ENCODE assay signal across 11 mouse cellular contexts in the genomic region with DNA sequence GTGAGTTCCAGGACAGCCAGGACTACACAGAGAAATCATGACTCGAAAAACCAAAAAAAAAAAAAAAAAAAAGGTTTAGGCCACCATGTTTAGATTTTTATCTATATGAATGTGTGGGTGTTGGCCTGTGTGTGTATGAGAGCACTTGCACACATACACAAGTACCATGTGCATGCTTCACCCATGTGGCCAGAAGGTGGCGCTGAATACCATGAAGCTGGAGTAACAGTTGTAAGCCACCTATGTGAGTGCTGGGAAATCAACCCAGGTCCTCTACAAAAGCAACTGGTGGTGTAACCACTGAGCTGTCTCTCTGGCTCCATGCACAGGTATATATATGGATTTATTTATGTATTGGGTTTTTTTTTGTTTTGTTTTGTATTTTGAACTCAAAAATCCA. TPM values are rescaled to one million over a fixed set of nuclear protein-coding genes. Genes with fewer than 3 reads are reported as not detected.
DNase-seq lines count a peak whose midpoint lies in the region; ATAC-seq and TF ChIP-seq lines count a peak whose summit lies in the region.
"Had no signal": no experiment of that assay in that cellular context is flagged by ENCODE, and none has a peak within 500 bp of the region (broad histone marks: within the 10 kb centered on the region; RNA-seq: fewer than 3 reads in every experiment).

No protein-coding gene starts in this region.

- no peak for TF ChIP-seq POLR2A in thymus, adult 2 months (IDR thresholded peaks at IDR 0.05; ENCODE audit: control insufficient read depth, extremely low read depth, insufficient read depth, low read length, poor library complexity)

- no peaks in the 10 kb centered on the region for H3K36me3 ChIP-seq in thymus, adult 2 months (ENCODE audit: control insufficient read depth, insufficient read depth, low read length)
- peaks cover 18% of the 10 kb centered on the region for H3K36me3 ChIP-seq in liver, postnatal 0 days (replicated peaks; ENCODE audit: insufficient read depth, low read length)
- H3K36me3 ChIP-seq in heart, embryonic 12.5 days = peaks cover 6% of the 10 kb centered on the region

- no peak for DNase-seq in gastrocnemius, adult 2 months
- DNase-seq in gastrocnemius, postnatal 36 days = no peak
- peak; percentile 31 for DNase-seq in thymus, adult 2 months
- DNase-seq in thymus, adult 18-20 months = no peak
- peak; percentile 56 for DNase-seq in liver, postnatal 0 days
- DNase-seq in thymus, postnatal 4 days = peak; percentile 67
- no peak for DNase-seq in cerebellum, adult 9-11 months

- no peak overlapping the region for H3K27ac ChIP-seq in gastrocnemius, adult 2 months
- no peak overlapping the region for H3K27ac ChIP-seq in thymus, adult 2 months (ENCODE audit: control insufficient read depth, insufficient read depth, low read length)
- no peak overlapping the region for H3K27ac ChIP-seq in liver, postnatal 0 days (ENCODE audit: low read depth)
- no peak overlapping the region for H3K27ac ChIP-seq in heart, embryonic 12.5 days (ENCODE audit: poor library complexity, severe bottlenecking)
- H3K27ac ChIP-seq: forebrain, embryonic 10.5 days; macrophage had no signal

- H3K4me3 ChIP-seq in gastrocnemius, adult 2 months = no peak overlapping the region
- H3K4me3 ChIP-seq in thymus, adult 2 months (ENCODE audit: control insufficient read depth, insufficient read depth, low read length) = no peak overlapping the region
- no peak overlapping the region for H3K4me3 ChIP-seq in liver, postnatal 0 days (ENCODE audit: low read depth, low read length)
- no peak overlapping the region for H3K4me3 ChIP-seq in heart, embryonic 12.5 days
- H3K4me3 ChIP-seq: forebrain, embryonic 10.5 days had no signal

- 65% methylated on average over 2 of the region's 2 CpGs for WGBS in thymus, adult 2 months
- WGBS in liver, postnatal 0 days (ENCODE audit: insufficient replicate concordance) = 49% methylated on average over 2 of the region's 2 CpGs
- WGBS in heart, embryonic 12.5 days = 51% methylated on average over 2 of the region's 2 CpGs

- no peak overlapping the region for H3K9ac ChIP-seq in liver, postnatal 0 days (replicated peaks)
- H3K9ac ChIP-seq in heart, embryonic 12.5 days = no peak overlapping the region

- no peaks in the 10 kb centered on the region for H3K4me1 ChIP-seq in thymus, adult 2 months (replicated peaks; ENCODE audit: control insufficient read depth, insufficient read depth, low read length)
- H3K4me1 ChIP-seq in liver, postnatal 0 days (ENCODE audit: insufficient read depth) = peaks cover 6% of the 10 kb centered on the region; the same call in 1 of the 2 replicates
- peaks cover 12% of the 10 kb centered on the region for H3K4me1 ChIP-seq in heart, embryonic 12.5 days (replicated peaks)

- intact Hi-C loops in gastrocnemius, adult 2 months (cut with DNase I) = loop anchor here (2.0 to 10.0 kb wide), 2 partner anchors 88 to 162 kb away; no protein-coding TSS in a partner anchor
- intact Hi-C loops in gastrocnemius, postnatal 36 days (cut with DNase I) = loop anchor here (5.0 kb wide), 3 partner anchors 35 to 160 kb away; partner anchors contain the start of gene Eef2

- no peaks in the 10 kb centered on the region; the same call in 1 of the 2 replicates for H3K9me3 ChIP-seq in liver, postnatal 0 days (ENCODE audit: low read length)
- no peaks in the 10 kb centered on the region for H3K9me3 ChIP-seq in heart, embryonic 12.5 days (replicated peaks)

- TF ChIP-seq EP300 in liver, postnatal 0 days (IDR thresholded peaks at IDR 0.05; ENCODE audit: low read depth) = no peak

- TF ChIP-seq CTCF in gastrocnemius, adult 2 months (IDR thresholded peaks at IDR 0.05) = peak; percentile 58
- TF ChIP-seq CTCF in thymus, adult 2 months (IDR thresholded peaks at IDR 0.05; ENCODE audit: borderline replicate concordance, control insufficient read depth, extremely low read depth, insufficient read depth, low read length, poor library complexity) = no peak
- TF ChIP-seq CTCF in liver, postnatal 0 days (IDR thresholded peaks at IDR 0.05; ENCODE audit: low read depth) = peak; percentile 67

- ATAC-seq in liver, postnatal 0 days = no peak
- no peak for ATAC-seq in heart, embryonic 12.5 days (ENCODE audit: insufficient number of reproducible peaks, low FRiP score)
- ATAC-seq: Patski had no signal

- no peak overlapping the region for H3K4me2 ChIP-seq in liver, postnatal 0 days (ENCODE audit: low read depth, low read length)
- no peak overlapping the region for H3K4me2 ChIP-seq in heart, embryonic 12.5 days

- no peaks in the 10 kb centered on the region for H3K27me3 ChIP-seq in thymus, adult 2 months (ENCODE audit: control insufficient read depth, insufficient read depth, low read length)
- H3K27me3 ChIP-seq in liver, postnatal 0 days (ENCODE audit: insufficient read depth, low read length) = no peaks in the 10 kb centered on the region
- H3K27me3 ChIP-seq in heart, embryonic 12.5 days (replicated peaks) = no peaks in the 10 kb centered on the region

RNA-seq across cellular contexts. Expression of gene Creb3l3, which starts 11.7 kb away (rescaled TPM):
- not detected for total RNA-seq in gastrocnemius, adult 2 months (2021)
- total RNA-seq in gastrocnemius, postnatal 36 days (2021) = under 1 TPM in 1 of 2 experiments, not detected in 1; 0.23 TPM
- polyA plus RNA-seq in thymus, adult 2 months (2012; rRNA removed) = 0.39 and 1.0 TPM in 2 replicates
- 181 and 183 TPM in 2 replicates for polyA plus RNA-seq in liver, postnatal 0 days (2015; fragmentation: Nextera tagmentation; extraction: Ambion mirVana)
- polyA plus RNA-seq in heart, embryonic 12.5 days (2016; fragmentation: Nextera tagmentation; extraction: Ambion mirVana) = 0.31 and 0.47 TPM in 2 replicates

RNA-seq across cellular contexts. Expression of gene Thop1, which starts 17.2 kb away (rescaled TPM):
- 10 to 100 TPM; 25.1 to 25.9 TPM for total RNA-seq in gastrocnemius, adult 2 months (2021)
- 10 to 100 TPM; 20.3 to 24.9 TPM for total RNA-seq in gastrocnemius, postnatal 36 days (2021)
- polyA plus RNA-seq in thymus, adult 2 months (2012; rRNA removed) = 30.7 and 35.7 TPM in 2 replicates
- 7.4 and 8.1 TPM in 2 replicates for polyA plus RNA-seq in liver, postnatal 0 days (2015; fragmentation: Nextera tagmentation; extraction: Ambion mirVana)
- 35.5 and 36.6 TPM in 2 replicates for polyA plus RNA-seq in heart, embryonic 12.5 days (2016; fragmentation: Nextera tagmentation; extraction: Ambion mirVana)

RNA-seq across cellular contexts. Expression of gene Map2k2, which starts 18.7 kb away (rescaled TPM):
- total RNA-seq in gastrocnemius, adult 2 months (2021) = 100 to 1,000 TPM; 148 to 187 TPM
- total RNA-seq in gastrocnemius, postnatal 36 days (2021) = 100 to 1,000 TPM; 160 to 174 TPM
- polyA plus RNA-seq in thymus, adult 2 months (2012; rRNA removed) = 214 and 285 TPM in 2 replicates
- 93.2 and 93.9 TPM in 2 replicates for polyA plus RNA-seq in liver, postnatal 0 days (2015; fragmentation: Nextera tagmentation; extraction: Ambion mirVana)
- polyA plus RNA-seq in heart, embryonic 12.5 days (2016; fragmentation: Nextera tagmentation; extraction: Ambion mirVana) = 161 and 165 TPM in 2 replicates

RNA-seq across cellular contexts. Expression of gene Sgta, which starts 27.0 kb away (rescaled TPM):
- 100 to 1,000 TPM; 100 TPM for total RNA-seq in gastrocnemius, adult 2 months (2021)
- 10 to 100 TPM; 86.2 to 89.5 TPM for total RNA-seq in gastrocnemius, postnatal 36 days (2021)
- polyA plus RNA-seq in thymus, adult 2 months (2012; rRNA removed) = 265 and 279 TPM in 2 replicates
- 50.2 and 50.6 TPM in 2 replicates for polyA plus RNA-seq in liver, postnatal 0 days (2015; fragmentation: Nextera tagmentation; extraction: Ambion mirVana)
- polyA plus RNA-seq in heart, embryonic 12.5 days (2016; fragmentation: Nextera tagmentation; extraction: Ambion mirVana) = 152 and 154 TPM in 2 replicates

RNA-seq across cellular contexts. Expression of gene Zbtb7a, which starts 48.0 kb away (rescaled TPM):
- 10 to 100 TPM; 23.3 to 25.9 TPM for total RNA-seq in gastrocnemius, adult 2 months (2021)
- 10 to 100 TPM; 22.4 to 27.8 TPM for total RNA-seq in gastrocnemius, postnatal 36 days (2021)
- polyA plus RNA-seq in thymus, adult 2 months (2012; rRNA removed) = 66.0 and 87.5 TPM in 2 replicates
- 29.7 and 33.8 TPM in 2 replicates for polyA plus RNA-seq in liver, postnatal 0 days (2015; fragmentation: Nextera tagmentation; extraction: Ambion mirVana)
- 24.7 and 24.8 TPM in 2 replicates for polyA plus RNA-seq in heart, embryonic 12.5 days (2016; fragmentation: Nextera tagmentation; extraction: Ambion mirVana)

Comparison
In these comparisons a context has a peak if more than half of its experiments do, and no peak if none do; other contexts are left out.
1. DNase-seq: peak in thymus, adult 2 months (single experiment), liver, postnatal 0 days (single experiment) and thymus, postnatal 4 days (single experiment); none in gastrocnemius, adult 2 months (single experiment), gastrocnemius, postnatal 36 days (0 of 2), thymus, adult 18-20 months (0 of 2) and cerebellum, adult 9-11 months (single experiment).
2. RNA of gene Creb3l3, which starts 11.7 kb away (polyA plus RNA-seq): 181 to 183 TPM in liver, postnatal 0 days; 0.31 to 0.47 TPM in heart, embryonic 12.5 days and 0.39 to 1.0 TPM in thymus, adult 2 months; every median in the first group is over 10 times any median in the second.